ENCODE assay signal across 26 mouse cellular contexts in genomic region chr13:82308336-82308735, GRCm38 (mm10).
DNase-seq lines count a peak whose midpoint lies in the region; TF ChIP-seq lines count a peak whose summit lies in the region.
"Had no signal": no experiment of that assay in that cellular context is flagged by ENCODE, and none has a peak within 500 bp of the region (broad histone marks: within the 10 kb centered on the region; RNA-seq: fewer than 3 reads in every experiment).

No protein-coding gene starts in this region.

- no peaks in the 10 kb centered on the region for H3K36me3 ChIP-seq in thymus, adult 2 months (ENCODE audit: control insufficient read depth, insufficient read depth, low read length)
- H3K36me3 ChIP-seq: forebrain, embryonic 10.5 days; heart, embryonic 13.5 days; hindbrain, embryonic 12.5 days; liver, embryonic 15.5 days; lung, embryonic 15.5 days; midbrain, embryonic 13.5 days had no signal

- 91% methylated on average over 8 of the region's 8 CpGs for WGBS in thymus, adult 2 months

- H3K27me3 ChIP-seq in thymus, adult 2 months (ENCODE audit: control insufficient read depth, insufficient read depth, low read length) = no peaks in the 10 kb centered on the region
- H3K27me3 ChIP-seq: heart, embryonic 13.5 days; hindbrain, embryonic 12.5 days; liver, embryonic 15.5 days; lung, embryonic 15.5 days; megakaryocyte, embryonic 14.5 days; midbrain, embryonic 13.5 days had no signal

- intact Hi-C loops in left cerebral cortex, postnatal 4 days (cut with DNase I) = no loop called here
- intact Hi-C loops in left cerebral cortex, adult 2 months (cut with DNase I) = loop anchor here (5.0 kb wide), 1 partner anchor 526 kb away; the partner anchor contains the start of gene Cetn3
- intact Hi-C loops in left cerebral cortex, postnatal 36 days (cut with DNase I) = loop anchor here (10.0 kb wide), 1 partner anchor 364 kb away; no protein-coding TSS in a partner anchor

- H3K4me3 ChIP-seq in left cerebral cortex, adult 2 months = no peak overlapping the region
- H3K4me3 ChIP-seq in thymus, adult 2 months (ENCODE audit: control insufficient read depth, insufficient read depth, low read length) = no peak overlapping the region
- H3K4me3 ChIP-seq: forebrain, embryonic 10.5 days; heart, embryonic 13.5 days; hindbrain, embryonic 12.5 days; liver, embryonic 15.5 days; lung, embryonic 15.5 days; megakaryocyte, embryonic 14.5 days; midbrain, embryonic 13.5 days had no signal

- peak overlapping the region; percentile 87 for H3K27ac ChIP-seq in left cerebral cortex, adult 2 months
- no peak overlapping the region for H3K27ac ChIP-seq in thymus, adult 2 months (ENCODE audit: control insufficient read depth, insufficient read depth, low read length)
- H3K27ac ChIP-seq: forebrain, embryonic 10.5 days; heart, embryonic 13.5 days; hindbrain, embryonic 12.5 days; kidney, postnatal 0 days; liver, embryonic 15.5 days; lung, embryonic 15.5 days; midbrain, embryonic 13.5 days; stomach, postnatal 0 days had no signal

- no peaks in the 10 kb centered on the region for H3K4me1 ChIP-seq in thymus, adult 2 months (replicated peaks; ENCODE audit: control insufficient read depth, insufficient read depth, low read length)
- H3K4me1 ChIP-seq: hindbrain, embryonic 12.5 days; liver, embryonic 15.5 days; lung, embryonic 15.5 days; megakaryocyte, embryonic 14.5 days; midbrain, embryonic 13.5 days had no signal

- peak; percentile 45 for DNase-seq in left cerebral cortex, adult 11 months (ENCODE audit: low spot score)
- DNase-seq in left cerebral cortex, postnatal 4 days = no peak
- peak; percentile 26 to 54 for DNase-seq in left cerebral cortex, adult 2 months (ENCODE audit: extremely low spot score in 1 of 2, low spot score in 2 of 2)
- DNase-seq in left cerebral cortex, postnatal 36 days (ENCODE audit: low spot score in 2 of 2) = peak; percentile 62 to 65
- peak; percentile 82 for DNase-seq in telencephalon, adult 2 months (ENCODE audit: low read depth, low spot score)
- no peak for DNase-seq in thymus, adult 2 months
- no peak for DNase-seq in thymus, postnatal 0 days (ENCODE audit: low spot score)
- no peak for DNase-seq in adrenal gland, adult 18-20 months (ENCODE audit: low spot score in 2 of 2)
- DNase-seq: adrenal gland, postnatal 36 days; cerebellum, adult 11 months; cerebellum, postnatal 14 days; gastrocnemius, postnatal 10 days; heart, adult 11 months; heart, postnatal 14 days; kidney, adult 11 months; lung, postnatal 36 days; thymus, postnatal 14 days had no signal

- TF ChIP-seq CTCF in left cerebral cortex, adult 2 months (IDR thresholded peaks at IDR 0.05) = no peak
- TF ChIP-seq CTCF in thymus, adult 2 months (IDR thresholded peaks at IDR 0.05; ENCODE audit: borderline replicate concordance, control insufficient read depth, extremely low read depth, insufficient read depth, low read length, poor library complexity) = no peak

- TF ChIP-seq POLR2A in thymus, adult 2 months (IDR thresholded peaks at IDR 0.05; ENCODE audit: control insufficient read depth, extremely low read depth, insufficient read depth, low read length, poor library complexity) = no peak

Comparison
In these comparisons a context has a peak if more than half of its experiments do, and no peak if none do; other contexts are left out.
1. DNase-seq: peak in left cerebral cortex, adult 11 months (single experiment), left cerebral cortex, adult 2 months (2 of 2), left cerebral cortex, postnatal 36 days (2 of 2) and telencephalon, adult 2 months (single experiment); none in left cerebral cortex, postnatal 4 days (single experiment), thymus, adult 2 months (single experiment), thymus, postnatal 0 days (single experiment) and adrenal gland, adult 18-20 months (0 of 2).